Mouse (Mus musculus) limb, embryonic 14.5 days (tissue): ENCODE results near the gene 4930550C14Rik. TPM values are rescaled to one million over a fixed set of nuclear protein-coding genes. Genes with fewer than 3 reads are reported as not detected.
A peak's percentile ranks its signal among the peaks of the same experiment; 100 is the strongest.

ENCODE experiments used
- ATAC-seq: fragments of 200-750 bp; cut with Nextera tagmentation; 2 replicates; pipeline ENCODE4 v1.8.0; 2017; ENCODE audit warnings: low read depth, moderate number of reproducible peaks, moderate TSS enrichment; ENCODE audit not compliant: low FRiP score
- DNase-seq: peaks from one replicate; pipeline ENCODE4 v3.0.0-alpha.2; 2015; ENCODE audit warnings: low spot score
- H3K27ac ChIP-seq: fragments of 300-500 bp; sonication (generic); replicated peaks from 2 replicates; pipeline ENCODE4 v1.5.1; 2014; ENCODE audit warnings: low read depth, mild to moderate bottlenecking, low read length, moderate library complexity, mixed read lengths
- H3K27me3 ChIP-seq: fragments of 300-500 bp; sonication (generic); 2 replicates; pipeline ENCODE4 v1.6.1; 2014; ENCODE audit warnings: low read length, mixed read lengths; ENCODE audit not compliant: control insufficient read depth, insufficient read depth
- H3K36me3 ChIP-seq: fragments of 300-500 bp; sonication (generic); 2 replicates; pipeline ENCODE4 v1.6.1; 2014; ENCODE audit warnings: mild to moderate bottlenecking, low read length, moderate library complexity, mixed read lengths; ENCODE audit not compliant: control insufficient read depth, insufficient read depth
- H3K4me1 ChIP-seq: fragments of 300-500 bp; sonication (generic); 2 replicates; pipeline ENCODE4 v1.6.1; 2014; ENCODE audit warnings: antibody characterized with exemption, low read length, mixed read lengths; ENCODE audit not compliant: control insufficient read depth, insufficient read depth
- H3K4me2 ChIP-seq: fragments of 300-500 bp; sonication (generic); replicated peaks from 2 replicates; pipeline ENCODE4 v1.6.1; 2014; ENCODE audit warnings: low read depth, mild to moderate bottlenecking, low read length, moderate library complexity; ENCODE audit not compliant: severe bottlenecking
- H3K4me3 ChIP-seq: fragments of 300-500 bp; sonication (generic); replicated peaks from 2 replicates; pipeline ENCODE4 v1.5.1; 2014; ENCODE audit warnings: low read length
- H3K9ac ChIP-seq: fragments of 300-500 bp; sonication (generic); 2 replicates; pipeline ENCODE4 v1.6.1; 2014; ENCODE audit warnings: mild to moderate bottlenecking, low read depth, low read length, moderate library complexity; ENCODE audit not compliant: severe bottlenecking
- H3K9me3 ChIP-seq: fragments of 300-500 bp; sonication (generic); 2 replicates; pipeline ENCODE4 v1.6.1; 2016; ENCODE audit warnings: low read length; ENCODE audit not compliant: control insufficient read depth
- POLR2A ChIP-seq: fragments of 200-500 bp; IDR thresholded peaks from 2 replicates; pipeline ENCODE4 v1.8.0; 2012; ENCODE audit warnings: inconsistent platforms, mild to moderate bottlenecking, moderate library complexity, borderline replicate concordance; ENCODE audit not compliant: insufficient read depth, insufficient read length; ENCODE audit errors: extremely low read depth
- WGBS: fragments of 180-500 bp; shearing (Covaris S2); extraction: QIAGEN DNeasy Blood & Tissue Kit; methylation state at CpG from one replicate; pipeline ENCODE4 v1.1.7; 2014; 5-methylcytosine and 5-hydroxymethylcytosine counted together
- polyA plus RNA-seq, 2 experiments: library from polyadenylated mRNA; depleted of rRNA in 1 of 2; stranded (reverse) in 1 of 2; unstranded in 1 of 2; fragments of >200 nt; fragmentation: Nextera tagmentation in 1 of 2; extraction: Ambion mirVana in 1 of 2; gene quantifications; 2 replicates each; pipeline versions ENCODE4 v1.2.1 to v1.2.3; 2012 to 2014

4930550C14Rik gene
- 0.49 and 0.80 TPM in 2 replicates for polyA plus RNA-seq (2012; rRNA removed)
- 1.3 TPM in 2 replicates for polyA plus RNA-seq (2014; fragmentation: Nextera tagmentation; extraction: Ambion mirVana)

DNA sequence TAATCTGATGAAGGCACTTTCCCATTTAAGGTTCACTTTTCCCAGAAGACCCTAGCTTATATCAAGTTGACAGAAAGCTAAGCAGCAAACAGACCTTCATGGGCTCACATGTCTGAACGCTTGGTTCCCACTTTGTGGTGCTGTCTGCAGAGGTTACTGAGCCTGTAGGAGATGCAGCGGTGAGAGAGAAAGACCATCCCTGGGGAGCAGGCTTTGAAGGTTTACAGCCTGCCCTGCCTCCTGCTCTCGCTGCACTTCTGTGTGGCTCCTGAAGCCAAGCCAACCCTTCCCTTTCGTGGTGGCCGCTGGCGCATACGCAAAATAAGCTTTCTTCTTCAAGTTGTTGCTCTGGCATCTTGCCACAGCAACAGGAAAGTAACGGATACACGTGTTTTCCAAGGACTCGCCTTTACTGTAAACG, at the start of gene 4930550C14Rik:
Gene 4930550C14Rik (plus strand): TSS at position 35 of the 421 bp plus-strand sequence.
- H3K9ac ChIP-seq = peak within 1 kb of the TSS; percentile 34; the same call in 1 of the 2 replicates
- no peak for TF ChIP-seq POLR2A
- peak; percentile 72 for DNase-seq

DNA sequence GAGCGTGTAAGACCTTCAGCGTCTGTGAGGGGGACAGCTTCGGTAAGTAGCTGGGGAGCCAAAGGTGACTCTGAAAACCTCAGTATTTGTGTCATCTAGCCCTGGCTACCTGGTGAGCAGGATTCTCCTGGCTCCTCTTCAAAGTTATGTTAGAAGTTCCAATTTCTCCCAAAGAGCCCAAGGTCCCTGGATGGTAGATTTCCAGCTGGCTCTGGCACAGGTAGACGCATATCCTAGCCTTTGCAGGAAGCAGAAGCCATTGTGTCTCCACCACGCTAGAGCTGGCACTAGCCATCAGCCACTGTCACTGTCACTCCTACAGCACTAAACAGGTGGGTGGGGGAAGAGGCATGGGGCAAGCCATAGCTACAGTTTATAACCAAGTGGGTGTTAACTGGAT, 49.0 kb upstream of the 4930550C14Rik start:
- H3K4me2 ChIP-seq = no peak overlapping the region
- WGBS = 84% methylated on average over 5 of the region's 5 CpGs
- no peak overlapping the region for H3K9ac ChIP-seq
- TF ChIP-seq POLR2A = no peak
- no peak for ATAC-seq
- no peak for DNase-seq
- H3K27ac ChIP-seq = no peak overlapping the region
- no peaks in the 10 kb centered on the region for H3K9me3 ChIP-seq
- no peak overlapping the region for H3K4me3 ChIP-seq
- H3K4me1 ChIP-seq = no peaks in the 10 kb centered on the region
- no peaks in the 10 kb centered on the region for H3K27me3 ChIP-seq
- no peaks in the 10 kb centered on the region for H3K36me3 ChIP-seq

More for the DNA sequence above, at the start of gene 4930550C14Rik:
- Histone ChIP-seq H3K27me3 (no peaks in the 10 kb centered on the region), H3K9me3 (no peaks in the 10 kb centered on the region), H3K36me3 (no peaks in the 10 kb centered on the region; the same call in 1 of the 2 replicates), H3K4me2 (peak within 1 kb of the TSS; percentile 49), H3K27ac (peak within 1 kb of the TSS; percentile 54; the same call in 1 of the 2 replicates), H3K4me1 (peaks cover 19% of the 10 kb centered on the region), H3K4me3 (peak within 1 kb of the TSS; percentile 18)
- ATAC-seq = no peak
- 6% methylated on average over 11 of the region's 11 CpGs for WGBS

DNA sequence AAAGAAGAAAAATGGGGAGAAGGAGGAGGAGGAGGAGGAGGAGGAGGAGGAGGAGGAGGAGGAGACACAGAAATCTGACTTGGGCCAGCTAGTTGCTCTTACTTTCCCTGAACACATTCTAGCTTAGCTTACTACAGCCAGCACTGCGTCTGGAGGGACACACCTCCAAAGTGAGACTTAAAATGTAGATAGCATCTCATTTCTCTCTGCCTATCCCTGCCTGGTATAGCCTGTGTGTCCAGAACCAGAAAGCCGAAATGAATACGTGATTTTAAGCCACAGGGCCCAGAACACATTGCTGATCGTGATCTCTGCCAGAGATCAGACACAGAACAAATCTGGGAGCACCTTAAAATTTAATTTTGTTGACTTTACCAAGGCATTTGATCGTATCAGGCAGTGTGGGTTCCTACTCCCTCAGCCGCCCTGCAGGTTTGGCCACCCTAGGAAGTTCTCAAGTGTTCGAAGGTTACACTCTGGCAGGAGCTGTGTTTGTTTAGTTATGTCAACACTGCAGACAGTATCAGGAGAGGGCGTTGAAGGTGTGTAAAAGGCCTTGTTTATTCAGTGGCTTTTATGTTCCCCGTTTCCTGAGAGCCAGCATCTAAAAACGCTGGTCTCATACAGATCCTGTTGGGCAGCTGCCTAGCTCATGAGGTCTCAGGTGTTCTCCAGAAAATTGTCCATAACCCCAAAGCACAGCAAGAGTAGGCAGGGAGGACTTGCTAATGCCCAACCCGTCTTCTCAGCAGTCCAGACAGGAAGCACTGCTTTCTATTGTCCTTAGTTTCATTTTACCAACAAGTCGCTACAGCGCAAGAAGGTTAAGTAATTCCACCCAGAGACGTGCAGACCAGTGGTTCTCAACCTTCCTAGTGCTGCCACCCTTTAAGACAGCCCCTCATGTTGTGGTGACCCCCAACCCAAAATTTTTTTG, 45.6 kb upstream of the 4930550C14Rik start:
- TF ChIP-seq POLR2A = no peak
- no peak for DNase-seq
- Histone ChIP-seq H3K4me1 (no peaks in the 10 kb centered on the region), H3K9me3 (no peaks in the 10 kb centered on the region), H3K27ac (no peak overlapping the region), H3K9ac (no peak overlapping the region), H3K4me2 (no peak overlapping the region), H3K36me3 (no peaks in the 10 kb centered on the region), H3K27me3 (no peaks in the 10 kb centered on the region), H3K4me3 (no peak overlapping the region)
- no peak for ATAC-seq
- WGBS = 56% methylated on average over 14 of the region's 14 CpGs

DNA sequence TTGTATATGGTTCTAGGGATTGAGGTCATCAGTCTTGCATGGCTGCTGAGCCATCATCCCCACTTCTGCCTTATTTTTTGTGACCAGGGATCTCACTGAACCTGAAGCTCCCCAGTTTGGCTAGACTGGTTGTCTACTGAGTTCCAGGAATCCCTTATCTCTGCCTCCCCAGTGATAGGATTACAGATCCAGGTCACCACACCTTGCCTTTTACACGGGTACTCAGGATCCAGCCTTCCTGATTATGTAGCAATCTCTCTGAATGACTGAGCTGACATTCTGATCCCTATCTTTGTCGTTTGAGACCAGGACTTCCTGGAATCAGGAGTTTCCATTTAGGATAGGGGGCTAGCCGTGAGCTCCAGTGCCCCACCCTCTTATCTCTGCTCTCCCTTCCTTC, 30.8 kb upstream of the 4930550C14Rik start:
- ATAC-seq (no peak), DNase-seq (no peak)
- Histone ChIP-seq H3K9ac (no peak overlapping the region), H3K4me1 (no peaks in the 10 kb centered on the region), H3K27ac (no peak overlapping the region), H3K36me3 (no peaks in the 10 kb centered on the region), H3K4me2 (no peak overlapping the region), H3K27me3 (no peaks in the 10 kb centered on the region), H3K4me3 (no peak overlapping the region), H3K9me3 (no peaks in the 10 kb centered on the region)
- no peak for TF ChIP-seq POLR2A
- 59% methylated on average over 3 of the region's 3 CpGs for WGBS

DNA sequence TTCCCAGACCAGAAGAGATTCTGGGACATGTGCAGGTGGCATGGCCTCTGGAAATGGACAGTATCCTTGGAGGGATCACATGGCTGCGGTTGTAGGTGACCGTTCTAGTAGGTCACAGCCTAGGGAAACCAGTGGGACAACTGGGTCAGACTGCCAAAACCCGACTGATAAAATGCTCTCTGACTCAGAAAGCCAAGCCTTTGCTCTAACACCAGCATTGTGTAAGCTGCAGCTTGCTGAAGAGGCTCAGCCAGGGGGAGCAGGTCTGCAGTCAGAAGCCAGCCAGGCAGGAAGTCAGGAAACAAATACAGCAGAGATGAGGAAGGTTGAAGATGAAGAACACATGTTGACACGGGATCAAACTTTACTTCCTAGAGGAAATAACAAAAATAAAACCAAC, 26.2 kb upstream of the 4930550C14Rik start:
- TF ChIP-seq POLR2A = no peak
- Histone ChIP-seq H3K9ac (no peak overlapping the region), H3K27me3 (no peaks in the 10 kb centered on the region), H3K9me3 (no peaks in the 10 kb centered on the region), H3K27ac (no peak overlapping the region), H3K36me3 (no peaks in the 10 kb centered on the region), H3K4me1 (no peaks in the 10 kb centered on the region), H3K4me3 (no peak overlapping the region), H3K4me2 (no peak overlapping the region)
- no peak for DNase-seq
- WGBS = 76% methylated on average over 4 of the region's 4 CpGs
- no peak for ATAC-seq
